Mouse (Mus musculus): ENCODE results near the gene Hdac5. TPM values are rescaled to one million over a fixed set of nuclear protein-coding genes. Genes with fewer than 3 reads are reported as not detected.

The Hdac5 gene
- polyA plus RNA-seq, 1 experiment from 2014 or later: 86.7 TPM

- Histone ChIP-seq H3K9ac (ENCODE audit: low read length) (no peak overlapping the region), H3K27me3 (ENCODE audit: control insufficient read depth, insufficient read depth, low read length) (no peaks in the 10 kb centered on the region), H3K27ac (ENCODE audit: low read length) (no peak overlapping the region), H3K4me3 (ENCODE audit: low read length) (no peak overlapping the region), H3K4me2 (ENCODE audit: low read depth, low read length) (no peak overlapping the region), H3K4me1 (ENCODE audit: control insufficient read depth, insufficient read depth, low read length) (peaks cover 7% of the 10 kb centered on the region; the same call in 1 of the 2 replicates), H3K36me3 (ENCODE audit: control insufficient read depth, insufficient read depth) (peaks cover 6% of the 10 kb centered on the region; the same call in 1 of the 2 replicates), H3K9me3 (replicated peaks; ENCODE audit: control insufficient read depth, low read length) (no peaks in the 10 kb centered on the region)
- no peak for ATAC-seq (replicated peaks; ENCODE audit: extremely low read depth, insufficient read depth, low FRiP score)
- 93% methylated on average over 7 of the region's 7 CpGs for WGBS
These were observed 33.2 kb upstream of the Hdac5 start for GRCm38 (mm10) chr11:102263211-102263610.

GRCm38 (mm10) chr11:102258521-102258920, 28.6 kb upstream of the Hdac5 start:
- H3K4me3 ChIP-seq (ENCODE audit: low read length): no peak overlapping the region
- WGBS: 92% methylated on average over 3 of the region's 3 CpGs
- H3K27me3 ChIP-seq (ENCODE audit: control insufficient read depth, insufficient read depth, low read length): no peaks in the 10 kb centered on the region
- H3K9ac ChIP-seq (ENCODE audit: low read length): no peak overlapping the region
- peaks cover 7% of the 10 kb centered on the region; the same call in 1 of the 2 replicates for H3K36me3 ChIP-seq (ENCODE audit: control insufficient read depth, insufficient read depth)
- H3K4me2 ChIP-seq (ENCODE audit: low read depth, low read length): no peak overlapping the region
- H3K27ac ChIP-seq (ENCODE audit: low read length): no peak overlapping the region
- ATAC-seq (replicated peaks; ENCODE audit: extremely low read depth, insufficient read depth, low FRiP score): no peak
- H3K9me3 ChIP-seq (replicated peaks; ENCODE audit: control insufficient read depth, low read length): no peaks in the 10 kb centered on the region
- H3K4me1 ChIP-seq (ENCODE audit: control insufficient read depth, insufficient read depth, low read length): peaks cover 11% of the 10 kb centered on the region

- H3K9me3 ChIP-seq (replicated peaks; ENCODE audit: control insufficient read depth, low read length): no peaks in the 10 kb centered on the region
- no peaks in the 10 kb centered on the region for H3K27me3 ChIP-seq (ENCODE audit: control insufficient read depth, insufficient read depth, low read length)
- no peak overlapping the region for H3K4me2 ChIP-seq (ENCODE audit: low read depth, low read length)
- WGBS: 70% methylated on average over 6 of the region's 6 CpGs
- H3K4me1 ChIP-seq (ENCODE audit: control insufficient read depth, insufficient read depth, low read length): peaks cover 12% of the 10 kb centered on the region
- no peak overlapping the region for H3K27ac ChIP-seq (ENCODE audit: low read length)
- ATAC-seq (replicated peaks; ENCODE audit: extremely low read depth, insufficient read depth, low FRiP score): no peak
- peaks cover 7% of the 10 kb centered on the region; the same call in 1 of the 2 replicates for H3K36me3 ChIP-seq (ENCODE audit: control insufficient read depth, insufficient read depth)
- no peak overlapping the region for H3K4me3 ChIP-seq (ENCODE audit: low read length)
- no peak overlapping the region for H3K9ac ChIP-seq (ENCODE audit: low read length)
These were observed 28.1 kb upstream of the Hdac5 start for GRCm38 (mm10) chr11:102258095-102258494.

GRCm38 (mm10) chr11:102257514-102257913, 27.5 kb upstream of the Hdac5 start:
- no peak overlapping the region for H3K27ac ChIP-seq (ENCODE audit: low read length)

GRCm38 (mm10) chr11:102249351-102250090, 19.6 kb upstream of the Hdac5 start:
- ATAC-seq (replicated peaks; ENCODE audit: extremely low read depth, insufficient read depth, low FRiP score): no peak

More at GRCm38 (mm10) chr11:102257514-102257913, 27.5 kb upstream of the Hdac5 start:
- Histone ChIP-seq H3K9ac (ENCODE audit: low read length) (no peak overlapping the region), H3K4me2 (ENCODE audit: low read depth, low read length) (no peak overlapping the region), H3K27me3 (ENCODE audit: control insufficient read depth, insufficient read depth, low read length) (no peaks in the 10 kb centered on the region), H3K4me1 (ENCODE audit: control insufficient read depth, insufficient read depth, low read length) (peaks cover 12% of the 10 kb centered on the region), H3K9me3 (replicated peaks; ENCODE audit: control insufficient read depth, low read length) (no peaks in the 10 kb centered on the region), H3K4me3 (ENCODE audit: low read length) (no peak overlapping the region), H3K36me3 (ENCODE audit: control insufficient read depth, insufficient read depth) (peaks cover 7% of the 10 kb centered on the region; the same call in 1 of the 2 replicates)
- 45% methylated on average over 9 of the region's 9 CpGs for whole genome bisulfite sequencing
- no peak for ATAC-seq (replicated peaks; ENCODE audit: extremely low read depth, insufficient read depth, low FRiP score)

GRCm38 (mm10) chr11:102248630-102249230, 18.8 kb upstream of the Hdac5 start, which contains the start of gene BC030867:
Gene BC030867 (plus strand): TSS chr11:102248882.
- H3K9ac ChIP-seq (ENCODE audit: low read length): peak within 1 kb of the TSS; percentile 86
- peak within 1 kb of the TSS; percentile 99 for H3K4me2 ChIP-seq (ENCODE audit: low read depth, low read length)
- H3K4me3 ChIP-seq (ENCODE audit: low read length): peak within 1 kb of the TSS; percentile 90
- WGBS: under 1% methylated on average over 41 of the region's 41 CpGs
- peak within 1 kb of the TSS; percentile 57 for H3K27ac ChIP-seq (ENCODE audit: low read length)
- H3K27me3 ChIP-seq (ENCODE audit: control insufficient read depth, insufficient read depth, low read length): no peaks in the 10 kb centered on the region
- H3K36me3 ChIP-seq (ENCODE audit: control insufficient read depth, insufficient read depth): 0 out of 2 replicates have a peak, but pooled peaks cover 3% of the 10 kb centered on the region
- H3K9me3 ChIP-seq (replicated peaks; ENCODE audit: control insufficient read depth, low read length): no peaks in the 10 kb centered on the region
- peak; percentile 33; the same call in 1 of the 2 replicates for ATAC-seq (replicated peaks; ENCODE audit: extremely low read depth, insufficient read depth, low FRiP score)
- peaks cover 22% of the 10 kb centered on the region for H3K4me1 ChIP-seq (ENCODE audit: control insufficient read depth, insufficient read depth, low read length)

More at GRCm38 (mm10) chr11:102249351-102250090, 19.6 kb upstream of the Hdac5 start:
- Histone ChIP-seq H3K4me1 (ENCODE audit: control insufficient read depth, insufficient read depth, low read length) (peaks cover 29% of the 10 kb centered on the region), H3K27ac (ENCODE audit: low read length) (no peak overlapping the region), H3K4me2 (ENCODE audit: low read depth, low read length) (peak overlapping the region; percentile 99), H3K9me3 (replicated peaks; ENCODE audit: control insufficient read depth, low read length) (no peaks in the 10 kb centered on the region), H3K9ac (ENCODE audit: low read length) (peak overlapping the region; percentile 86), H3K4me3 (ENCODE audit: low read length) (peak overlapping the region; percentile 90), H3K36me3 (ENCODE audit: control insufficient read depth, insufficient read depth) (0 out of 2 replicates have a peak, but pooled peaks cover 3% of the 10 kb centered on the region), H3K27me3 (ENCODE audit: control insufficient read depth, insufficient read depth, low read length) (no peaks in the 10 kb centered on the region)
- WGBS: 13% methylated on average over 9 of the region's 9 CpGs

GRCm38 (mm10) chr11:102246871-102247270, 16.9 kb upstream of the Hdac5 start:
- no peak for ATAC-seq (replicated peaks; ENCODE audit: extremely low read depth, insufficient read depth, low FRiP score)
- Histone ChIP-seq H3K27me3 (ENCODE audit: control insufficient read depth, insufficient read depth, low read length) (no peaks in the 10 kb centered on the region), H3K36me3 (ENCODE audit: control insufficient read depth, insufficient read depth) (0 out of 2 replicates have a peak, but pooled peaks cover 3% of the 10 kb centered on the region), H3K4me1 (ENCODE audit: control insufficient read depth, insufficient read depth, low read length) (peaks cover 19% of the 10 kb centered on the region), H3K4me2 (ENCODE audit: low read depth, low read length) (no peak overlapping the region), H3K27ac (ENCODE audit: low read length) (no peak overlapping the region), H3K9me3 (replicated peaks; ENCODE audit: control insufficient read depth, low read length) (no peaks in the 10 kb centered on the region), H3K4me3 (ENCODE audit: low read length) (no peak overlapping the region), H3K9ac (ENCODE audit: low read length) (no peak overlapping the region)
- WGBS: 86% methylated on average over 4 of the region's 4 CpGs

- H3K4me3 ChIP-seq (ENCODE audit: low read length): no peak overlapping the region
- H3K9me3 ChIP-seq (replicated peaks; ENCODE audit: control insufficient read depth, low read length): no peaks in the 10 kb centered on the region
- no peaks in the 10 kb centered on the region for H3K36me3 ChIP-seq (ENCODE audit: control insufficient read depth, insufficient read depth)
- WGBS: 78% methylated on average over 6 of the region's 6 CpGs
- H3K4me1 ChIP-seq (ENCODE audit: control insufficient read depth, insufficient read depth, low read length): peaks cover 19% of the 10 kb centered on the region
- ATAC-seq (replicated peaks; ENCODE audit: extremely low read depth, insufficient read depth, low FRiP score): no peak
- H3K27ac ChIP-seq (ENCODE audit: low read length): no peak overlapping the region
- H3K4me2 ChIP-seq (ENCODE audit: low read depth, low read length): no peak overlapping the region
- no peak overlapping the region for H3K9ac ChIP-seq (ENCODE audit: low read length)
- H3K27me3 ChIP-seq (ENCODE audit: control insufficient read depth, insufficient read depth, low read length): no peaks in the 10 kb centered on the region
These were observed 16.3 kb upstream of the Hdac5 start for GRCm38 (mm10) chr11:102246273-102246635.
